Mouse (Mus musculus) forebrain, embryonic 14.5 days (tissue): ENCODE measurements around the gene Ctrc. TPM values are rescaled to one million over a fixed set of nuclear protein-coding genes. Genes with fewer than 3 reads are reported as not detected.

Experiments
- ATAC-seq: fragments of 200-750 bp; cut with Nextera tagmentation; 2 replicates; pipeline ENCODE4 v1.8.0; 2017; ENCODE audit warnings: mild to moderate bottlenecking, moderate library complexity
- DNase-seq: peaks from one replicate; pipeline ENCODE4 v3.0.0-alpha.2; 2015; ENCODE audit warnings: low spot score
- H3K27ac ChIP-seq: fragments of 300-500 bp; sonication (generic); 2 replicates; pipeline ENCODE4 v1.5.1; 2014; ENCODE audit warnings: low read depth, mild to moderate bottlenecking, control low read depth, low read length, moderate library complexity
- H3K27me3 ChIP-seq: fragments of 300-500 bp; sonication (generic); replicated peaks from 2 replicates; pipeline ENCODE4 v1.6.1; 2014; ENCODE audit warnings: low read length, control low read depth, mixed read lengths; ENCODE audit not compliant: control insufficient read depth, insufficient read depth
- H3K36me3 ChIP-seq: fragments of 300-500 bp; sonication (generic); 2 replicates; pipeline ENCODE4 v1.6.1; 2014; ENCODE audit warnings: low read length, control low read depth; ENCODE audit not compliant: control insufficient read depth, insufficient read depth
- H3K4me1 ChIP-seq: fragments of 300-500 bp; sonication (generic); 2 replicates; pipeline ENCODE4 v1.6.1; 2014; ENCODE audit warnings: antibody characterized with exemption, low read length, control low read depth; ENCODE audit not compliant: control insufficient read depth, insufficient read depth
- H3K4me2 ChIP-seq: fragments of 300-500 bp; sonication (generic); 2 replicates; pipeline ENCODE4 v1.6.1; 2014; ENCODE audit warnings: mild to moderate bottlenecking, control low read depth, low read length
- H3K4me3 ChIP-seq: fragments of 300-500 bp; sonication (generic); 2 replicates; pipeline ENCODE4 v1.5.1; 2014; ENCODE audit warnings: low read depth, low read length, control low read depth
- H3K9ac ChIP-seq: fragments of 300-500 bp; sonication (generic); 2 replicates; pipeline ENCODE4 v1.6.1; 2014; ENCODE audit warnings: mild to moderate bottlenecking, low read length, control low read depth, moderate library complexity
- H3K9me3 ChIP-seq: fragments of 300-500 bp; sonication (generic); replicated peaks from 2 replicates; pipeline ENCODE4 v1.6.1; 2016; ENCODE audit warnings: low read length, control low read depth, mixed read lengths; ENCODE audit not compliant: control insufficient read depth
- WGBS: fragments of 180-500 bp; shearing (Covaris S2); extraction: QIAGEN DNeasy Blood & Tissue Kit; methylation state at CpG from one replicate; pipeline ENCODE4 v1.1.7; 2014; 5-methylcytosine and 5-hydroxymethylcytosine counted together
- polyA plus RNA-seq: library from polyadenylated mRNA; unstranded; fragments of >200 nt; fragmentation: Nextera tagmentation; extraction: Ambion mirVana; gene quantifications from 2 replicates; pipeline ENCODE4 v1.2.1, GENCODE M21; 2014

Gene Ctrc
- polyA plus RNA-seq = not detected in 2 replicates

DNA sequence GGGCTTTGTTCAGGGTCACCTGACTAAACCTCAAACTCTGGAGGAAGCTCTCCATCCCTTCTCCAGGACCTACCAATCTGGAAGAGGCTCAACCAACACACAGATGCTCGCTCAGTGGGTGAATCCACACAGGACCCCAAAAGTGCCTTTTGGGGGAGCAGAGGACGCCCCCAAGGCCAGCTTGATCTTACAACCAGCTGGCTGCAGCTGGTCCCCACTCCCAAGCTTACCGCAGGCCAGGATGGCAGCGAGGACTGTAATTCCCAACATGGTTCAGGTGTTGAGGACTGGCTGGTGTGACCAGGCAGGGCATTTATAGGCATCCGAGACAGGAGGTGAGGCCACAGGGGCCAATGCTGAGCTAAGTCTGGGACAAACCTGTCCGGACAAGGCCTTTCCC lies at the start of gene Ctrc:
Gene Ctrc, minus strand, starts transcription at position 361 of the 400 bp plus-strand sequence.
- 84% methylated on average over 6 of the region's 6 CpGs for WGBS
- Histone ChIP-seq H3K4me1 (no peaks in the 10 kb centered on the region), H3K4me2 (no peak within 1 kb of the TSS), H3K9ac (no peak within 1 kb of the TSS), H3K36me3 (no peaks in the 10 kb centered on the region), H3K9me3 (no peaks in the 10 kb centered on the region), H3K27me3 (no peaks in the 10 kb centered on the region), H3K4me3 (no peak within 1 kb of the TSS), H3K27ac (no peak within 1 kb of the TSS)
- no peak for DNase-seq
- no peak for ATAC-seq

DNA sequence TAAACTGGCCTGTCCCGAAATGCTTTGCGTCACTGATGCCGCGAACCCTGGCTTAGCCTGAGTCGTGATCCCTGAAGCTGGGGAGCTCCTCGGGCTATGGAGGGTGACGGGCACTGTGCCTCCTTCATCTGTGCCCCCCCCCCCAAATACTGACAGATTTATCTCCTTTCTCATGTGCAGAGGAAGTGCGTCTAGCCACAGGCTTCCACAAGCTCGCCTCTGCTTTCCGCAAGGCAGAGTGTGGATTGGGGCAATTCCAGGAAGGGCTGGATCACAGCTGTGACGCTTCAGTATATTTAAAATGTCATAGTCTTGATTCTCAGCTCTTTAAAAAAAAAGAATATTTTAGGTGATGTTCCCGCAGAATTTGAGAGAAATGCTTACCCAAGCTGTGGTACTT lies 49.6 kb upstream of the Ctrc start:
- H3K27me3 ChIP-seq = no peaks in the 10 kb centered on the region
- ATAC-seq (no peak), DNase-seq (no peak)
- no peak overlapping the region for H3K4me3 ChIP-seq
- H3K4me1 ChIP-seq = peaks cover 35% of the 10 kb centered on the region
- H3K27ac ChIP-seq = no peak overlapping the region
- H3K4me2 ChIP-seq = no peak overlapping the region
- no peaks in the 10 kb centered on the region for H3K9me3 ChIP-seq
- 86% methylated on average over 12 of the region's 12 CpGs for WGBS
- no peaks in the 10 kb centered on the region for H3K36me3 ChIP-seq
- no peak overlapping the region for H3K9ac ChIP-seq

DNA sequence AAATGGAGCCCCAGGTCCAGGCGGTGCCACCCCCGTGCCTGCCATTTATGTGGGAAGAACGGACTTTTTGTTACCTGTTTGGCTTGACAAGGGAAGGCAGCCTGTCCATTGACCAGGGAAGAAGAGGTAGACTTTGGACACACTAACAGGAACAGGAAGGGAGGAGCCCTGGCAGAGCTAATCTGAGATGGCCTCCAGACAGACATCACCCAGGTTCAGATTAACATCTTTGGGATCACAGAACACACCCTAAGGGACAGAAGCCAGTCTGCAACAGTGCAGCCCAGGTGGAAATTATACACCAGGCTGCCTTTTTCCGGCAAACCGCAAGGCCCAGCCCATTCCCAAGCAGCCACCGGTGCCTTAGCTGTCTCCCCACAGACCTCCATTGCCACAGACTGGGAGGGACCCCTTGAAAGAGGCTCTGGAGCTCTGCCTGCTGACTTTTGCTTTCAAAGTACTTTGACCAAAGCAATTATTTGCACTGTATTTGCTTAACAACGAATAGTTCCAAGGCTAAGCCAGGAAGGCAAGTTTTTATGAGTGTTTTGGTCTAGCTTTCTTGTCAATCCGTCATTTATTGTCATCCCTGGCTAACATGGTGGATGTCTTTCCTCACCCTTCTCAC lies 47.1 kb upstream of the Ctrc start:
- Histone ChIP-seq H3K9me3 (no peaks in the 10 kb centered on the region), H3K36me3 (no peaks in the 10 kb centered on the region), H3K9ac (no peak overlapping the region), H3K4me2 (no peak overlapping the region), H3K27me3 (no peaks in the 10 kb centered on the region), H3K4me1 (peaks cover 14% of the 10 kb centered on the region), H3K4me3 (no peak overlapping the region), H3K27ac (no peak overlapping the region)
- DNase-seq = no peak
- ATAC-seq = no peak
- WGBS = 89% methylated on average over 8 of the region's 8 CpGs

DNA sequence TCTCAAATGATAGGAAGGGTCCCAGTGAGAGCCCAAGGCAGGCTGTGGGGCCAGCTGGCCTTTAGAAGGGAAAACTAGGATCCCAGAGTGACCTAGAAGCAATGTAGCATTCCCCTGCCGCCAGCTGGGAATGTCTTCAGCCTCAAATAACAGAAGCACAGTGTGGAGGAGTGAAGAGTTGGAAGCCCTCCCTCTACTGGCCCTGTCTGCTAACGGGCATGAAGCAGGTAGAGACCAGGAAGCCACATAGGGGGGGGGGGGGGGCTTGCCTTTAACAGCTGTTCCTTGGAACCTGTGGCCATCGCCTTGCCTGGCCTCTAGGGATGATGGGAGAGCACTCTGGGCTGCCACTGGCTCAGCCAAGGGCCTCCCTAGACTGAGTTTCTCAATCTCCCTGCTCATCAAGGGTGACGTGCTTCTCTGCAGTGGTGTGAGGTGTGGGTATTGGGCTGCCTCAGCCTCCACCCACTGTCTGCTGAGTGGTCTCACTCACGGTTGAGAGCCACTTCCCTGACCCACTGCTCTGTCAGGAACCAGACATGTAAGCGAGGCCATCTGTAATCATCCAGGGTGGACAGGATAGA lies 40.3 kb upstream of the Ctrc start:
- no peaks in the 10 kb centered on the region for H3K36me3 ChIP-seq
- ATAC-seq = no peak
- DNase-seq = no peak
- H3K4me2 ChIP-seq = no peak overlapping the region
- 56% methylated on average over 6 of the region's 6 CpGs for WGBS
- no peak overlapping the region for H3K27ac ChIP-seq
- H3K27me3 ChIP-seq = no peaks in the 10 kb centered on the region
- no peak overlapping the region for H3K4me3 ChIP-seq
- H3K9me3 ChIP-seq = no peaks in the 10 kb centered on the region
- H3K4me1 ChIP-seq = no peaks in the 10 kb centered on the region
- no peak overlapping the region for H3K9ac ChIP-seq

DNA sequence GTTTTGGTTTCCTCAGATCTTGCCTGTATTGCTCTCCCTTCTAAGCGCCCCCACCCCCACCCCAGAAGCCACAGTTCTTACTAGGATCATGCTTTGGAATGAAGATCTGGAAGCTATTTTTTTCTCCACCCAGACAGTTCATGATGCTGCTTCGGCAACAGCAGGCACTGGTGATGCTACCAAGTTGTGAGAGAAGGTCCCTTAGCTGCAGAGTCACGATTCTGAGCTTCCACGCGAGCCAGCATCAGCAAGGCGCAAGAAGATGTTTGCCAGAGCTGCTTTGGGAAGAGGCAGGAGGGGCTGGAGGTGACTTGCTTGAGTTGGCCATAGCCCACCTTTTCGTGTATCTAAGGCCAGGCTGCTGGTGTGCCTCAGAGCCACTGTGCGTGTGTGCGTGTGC lies 39.3 kb upstream of the Ctrc start:
- Histone ChIP-seq H3K27me3 (no peaks in the 10 kb centered on the region), H3K4me1 (no peaks in the 10 kb centered on the region), H3K4me3 (no peak overlapping the region), H3K27ac (no peak overlapping the region), H3K36me3 (no peaks in the 10 kb centered on the region), H3K9ac (no peak overlapping the region), H3K4me2 (no peak overlapping the region), H3K9me3 (no peaks in the 10 kb centered on the region)
- ATAC-seq (no peak), DNase-seq (no peak)
- 87% methylated on average over 9 of the region's 9 CpGs for WGBS

DNA sequence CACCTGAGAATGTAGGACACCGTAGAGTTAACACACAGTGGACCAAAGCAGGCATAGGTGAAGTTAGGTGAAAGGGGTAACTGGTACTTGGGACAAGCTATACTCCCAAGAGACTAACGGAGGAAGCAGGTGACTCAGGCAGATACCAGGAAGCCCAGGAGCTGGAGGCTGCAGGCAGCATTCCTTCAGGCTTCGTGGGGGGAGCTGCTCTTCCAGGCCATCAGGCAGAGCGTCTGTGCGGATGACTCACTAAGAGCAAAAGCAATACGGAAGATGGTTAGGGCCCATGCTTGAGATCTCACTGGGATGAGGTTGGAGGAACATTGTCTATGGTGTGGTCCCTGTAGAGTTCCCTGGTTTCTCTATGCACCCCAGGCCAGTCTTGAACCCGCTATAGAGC lies 36.7 kb upstream of the Ctrc start:
- Histone ChIP-seq H3K9ac (no peak overlapping the region), H3K4me3 (no peak overlapping the region), H3K4me2 (no peak overlapping the region), H3K9me3 (no peaks in the 10 kb centered on the region), H3K27ac (no peak overlapping the region), H3K4me1 (no peaks in the 10 kb centered on the region), H3K27me3 (no peaks in the 10 kb centered on the region), H3K36me3 (no peaks in the 10 kb centered on the region)
- WGBS = 87% methylated on average over 7 of the region's 7 CpGs
- ATAC-seq (no peak), DNase-seq (no peak)

DNA sequence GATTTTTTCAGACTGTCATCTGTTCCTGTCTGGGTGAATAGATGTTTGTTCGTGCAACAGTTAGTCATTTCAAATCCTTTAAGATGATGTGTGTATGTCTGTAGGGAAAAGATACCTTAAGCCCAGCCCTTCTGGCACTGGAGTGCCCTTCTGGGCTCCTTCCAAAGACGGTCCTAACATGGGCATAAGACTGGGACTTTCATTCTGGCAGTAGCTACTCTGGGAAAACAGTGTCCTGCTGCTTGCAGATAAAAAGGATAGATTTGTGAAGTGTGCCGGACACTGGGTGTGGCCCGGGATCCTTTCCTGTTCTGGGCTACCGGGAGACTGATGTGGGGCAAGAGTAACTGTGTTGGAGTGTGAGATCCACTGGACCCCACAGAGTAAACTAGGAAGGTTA lies 35.8 kb upstream of the Ctrc start:
- WGBS = 82% methylated on average over 5 of the region's 5 CpGs
- Histone ChIP-seq H3K27ac (no peak overlapping the region), H3K4me3 (no peak overlapping the region), H3K4me1 (no peaks in the 10 kb centered on the region), H3K4me2 (no peak overlapping the region), H3K27me3 (no peaks in the 10 kb centered on the region), H3K9ac (no peak overlapping the region), H3K9me3 (no peaks in the 10 kb centered on the region), H3K36me3 (no peaks in the 10 kb centered on the region)
- ATAC-seq = no peak
- no peak for DNase-seq

DNA sequence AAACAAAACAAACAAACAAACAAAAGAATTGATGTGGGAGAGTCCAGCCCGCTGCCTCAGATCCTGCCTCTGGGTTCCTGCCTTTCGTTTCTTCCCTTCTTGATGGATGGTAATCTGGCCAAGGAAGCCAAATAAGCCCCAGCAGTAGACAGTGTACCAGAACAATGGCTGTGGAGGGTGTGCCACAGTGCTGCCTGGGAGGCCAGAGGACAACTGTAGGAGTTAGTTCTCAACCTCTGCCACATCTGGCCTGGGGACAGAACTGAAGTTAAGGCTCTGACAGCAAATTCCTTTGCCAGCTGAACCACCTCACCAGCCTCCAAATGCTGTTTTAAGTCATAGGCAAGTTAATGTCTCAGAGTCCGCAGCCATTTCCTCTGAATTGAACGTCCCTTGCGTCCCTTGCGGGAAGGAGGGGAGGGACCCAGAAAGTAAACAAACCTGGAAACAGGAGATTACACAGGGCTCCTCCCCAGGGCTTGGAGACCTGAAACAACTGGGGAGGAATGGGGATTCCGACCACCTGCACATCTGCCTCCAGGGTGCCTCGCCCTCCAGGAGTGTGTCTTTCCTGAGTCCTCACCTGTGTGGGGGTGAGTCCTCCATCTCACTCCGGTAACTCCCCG lies 35.2 kb upstream of the Ctrc start:
- Histone ChIP-seq H3K4me2 (no peak overlapping the region), H3K9me3 (no peaks in the 10 kb centered on the region), H3K9ac (no peak overlapping the region), H3K27me3 (no peaks in the 10 kb centered on the region), H3K36me3 (no peaks in the 10 kb centered on the region), H3K4me1 (no peaks in the 10 kb centered on the region), H3K27ac (no peak overlapping the region), H3K4me3 (no peak overlapping the region)
- ATAC-seq (no peak), DNase-seq (no peak)
- WGBS = 73% methylated on average over 10 of the region's 10 CpGs

DNA sequence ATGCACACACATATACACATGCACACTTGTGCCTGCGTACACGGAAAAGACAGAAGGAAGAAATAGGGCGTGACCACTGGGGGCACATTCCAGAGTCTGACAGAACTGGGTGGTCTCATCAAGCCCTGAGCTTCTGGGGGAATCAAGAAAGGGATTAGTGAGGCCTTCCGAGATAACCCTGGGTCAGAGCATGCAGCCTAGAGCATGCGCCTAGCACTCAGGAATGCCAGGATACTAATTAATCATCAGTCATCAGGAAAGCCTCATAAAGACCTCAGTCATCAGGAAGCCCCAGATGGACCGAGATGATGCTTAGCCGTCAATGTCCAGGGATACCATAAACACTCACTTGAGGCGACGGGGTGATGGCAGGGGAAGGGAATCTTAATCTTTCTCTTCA lies 33.7 kb upstream of the Ctrc start:
- H3K27ac ChIP-seq = no peak overlapping the region
- no peaks in the 10 kb centered on the region for H3K36me3 ChIP-seq
- no peak overlapping the region for H3K4me2 ChIP-seq
- H3K4me1 ChIP-seq = peaks cover 6% of the 10 kb centered on the region
- H3K4me3 ChIP-seq = no peak overlapping the region
- ATAC-seq (no peak), DNase-seq (no peak)
- no peaks in the 10 kb centered on the region for H3K9me3 ChIP-seq
- WGBS = 75% methylated on average over 9 of the region's 9 CpGs
- H3K9ac ChIP-seq = no peak overlapping the region
- H3K27me3 ChIP-seq = no peaks in the 10 kb centered on the region
